Mouse (Mus musculus): Measurements from ENCODE around the gene Clip4.

- no peak for TF ChIP-seq ZC3H11A (IDR thresholded peaks at IDR 0.05; ENCODE audit: borderline replicate concordance, low read depth, low read length)
- TF ChIP-seq HCFC1 (IDR thresholded peaks at IDR 0.05; ENCODE audit: borderline replicate concordance, insufficient read depth, low read length) = no peak
- TF ChIP-seq MAFK (IDR thresholded peaks at IDR 0.05; ENCODE audit: insufficient read depth, low read depth, low read length) = no peak
- no peak for TF ChIP-seq ZNF384 (IDR thresholded peaks at IDR 0.05; ENCODE audit: low read depth, low read length)
- no peak for TF ChIP-seq CHD2 (IDR thresholded peaks at IDR 0.05; ENCODE audit: low read depth, low read length)
Observed at GRCm38 (mm10) chr17:71909107-71909506, 140.8 kb downstream of the Clip4 start.
